In the genomic region with DNA sequence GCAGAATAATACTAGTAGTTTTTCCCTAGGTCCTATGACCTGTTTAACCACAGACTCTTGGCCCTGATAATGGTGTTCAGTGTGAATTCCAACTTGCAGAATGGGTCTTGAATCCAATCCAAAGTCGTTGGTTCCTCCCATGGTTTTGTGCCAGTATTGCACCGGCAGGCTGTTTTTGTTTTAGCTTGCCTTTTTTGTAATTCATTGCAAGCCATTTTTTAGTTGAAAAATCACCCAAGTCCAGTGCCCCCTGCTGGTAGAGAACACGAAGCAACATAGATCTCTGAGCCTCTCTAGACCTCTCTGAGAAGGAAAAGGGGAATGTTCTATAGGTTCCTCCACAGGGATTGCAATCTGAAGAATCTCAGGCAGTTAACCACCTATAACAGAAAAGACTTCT, we compare ENCODE assay signal across 10 mouse cellular contexts. TPM values are rescaled to one million over a fixed set of nuclear protein-coding genes. Genes with fewer than 3 reads are reported as not detected.
DNase-seq lines count a peak whose midpoint lies in the region; ATAC-seq and TF ChIP-seq lines count a peak whose summit lies in the region.
"Had no signal": no experiment of that assay in that cellular context is flagged by ENCODE, and none has a peak within 500 bp of the region (broad histone marks: within the 10 kb centered on the region; RNA-seq: fewer than 3 reads in every experiment).

No protein-coding gene starts in this region.

- in situ Hi-C loops in ES-E14 (cut with MboI; ENCODE audit: low sequenced_read_pairs in 2 of 2, unreplicated experiment in 2 of 2): no loop called here

- no peak overlapping the region for H3K9ac ChIP-seq in hindbrain, embryonic 11.5 days (ENCODE audit: low read depth, low read length)
- H3K9ac ChIP-seq in hindbrain, embryonic 12.5 days: no peak overlapping the region
- no peak overlapping the region for H3K9ac ChIP-seq in ES-E14 (ENCODE audit: insufficient read depth, low read depth, low read length, poor library complexity, severe bottlenecking)
- H3K9ac ChIP-seq: embryonic facial prominence, embryonic 13.5 days had no signal

- intact Hi-C loops in left cerebral cortex, postnatal 4 days (cut with DNase I): no loop called here

- H3K36me3 ChIP-seq in hindbrain, embryonic 11.5 days (ENCODE audit: control insufficient read depth, insufficient read depth, low read length): no peaks in the 10 kb centered on the region
- H3K36me3 ChIP-seq in hindbrain, embryonic 12.5 days: no peaks in the 10 kb centered on the region
- H3K36me3 ChIP-seq in ES-E14 (ENCODE audit: control insufficient read depth, insufficient read depth, low read length, poor library complexity, severe bottlenecking): no peaks in the 10 kb centered on the region
- H3K36me3 ChIP-seq: embryonic facial prominence, embryonic 13.5 days had no signal

- no peak overlapping the region for H3K27ac ChIP-seq in hindbrain, embryonic 11.5 days (ENCODE audit: low read depth, low read length)
- no peak overlapping the region for H3K27ac ChIP-seq in hindbrain, embryonic 12.5 days
- no peak overlapping the region for H3K27ac ChIP-seq in ES-E14 (ENCODE audit: insufficient read depth, low read depth, low read length, poor library complexity, severe bottlenecking)
- H3K27ac ChIP-seq: embryonic facial prominence, embryonic 13.5 days had no signal

- no peak overlapping the region for H3K4me2 ChIP-seq in hindbrain, embryonic 11.5 days (replicated peaks; ENCODE audit: low read depth, low read length)
- H3K4me2 ChIP-seq in hindbrain, embryonic 12.5 days (replicated peaks): no peak overlapping the region
- H3K4me2 ChIP-seq: embryonic facial prominence, embryonic 13.5 days had no signal

- DNase-seq in hindbrain, embryonic 11.5 days (ENCODE audit: low spot score): peak; percentile 43
- DNase-seq in 3T3-L1 (ENCODE audit: low read depth, low spot score) (peak; percentile 57), ES-E14 (ENCODE audit: low read depth, low spot score) (peak; percentile 26)
- peak; percentile 2 for DNase-seq in hindlimb bud, embryonic 11.5 days (ENCODE audit: extremely low spot score, low read depth, low spot score)
- DNase-seq in ovary, adult 18-20 months (ENCODE audit: low spot score): no peak
- DNase-seq in left cerebral cortex, postnatal 4 days: no peak
- DNase-seq in gastrocnemius, postnatal 4 days (ENCODE audit: low spot score in 2 of 2): no peak

- no peak for ATAC-seq in hindbrain, embryonic 11.5 days (ENCODE audit: low FRiP score)
- ATAC-seq in hindbrain, embryonic 12.5 days (ENCODE audit: low FRiP score): no peak

- no peak overlapping the region for H3K4me3 ChIP-seq in hindbrain, embryonic 11.5 days (ENCODE audit: low read depth, low read length)
- H3K4me3 ChIP-seq in hindbrain, embryonic 12.5 days: no peak overlapping the region
- H3K4me3 ChIP-seq in ES-E14 (ENCODE audit: insufficient read depth in 1 of 2, low read depth in 1 of 2, low read length in 2 of 2, poor library complexity in 1 of 2, severe bottlenecking in 1 of 2): no peak overlapping the region
- H3K4me3 ChIP-seq: embryonic facial prominence, embryonic 13.5 days had no signal

- no peaks in the 10 kb centered on the region for H3K4me1 ChIP-seq in hindbrain, embryonic 11.5 days (replicated peaks; ENCODE audit: control insufficient read depth, insufficient read depth, low read length)
- no peaks in the 10 kb centered on the region for H3K4me1 ChIP-seq in hindbrain, embryonic 12.5 days
- H3K4me1 ChIP-seq in ES-E14 (ENCODE audit: control insufficient read depth in 2 of 2, insufficient read depth in 2 of 2, low read length in 2 of 2, poor library complexity in 1 of 2): no peaks in the 10 kb centered on the region
- H3K4me1 ChIP-seq: embryonic facial prominence, embryonic 13.5 days had no signal

- 42% methylated on average over 3 of the region's 3 CpGs for WGBS in hindbrain, embryonic 11.5 days
- 43% methylated on average over 3 of the region's 3 CpGs for WGBS in hindbrain, embryonic 12.5 days

- no peaks in the 10 kb centered on the region for H3K27me3 ChIP-seq in hindbrain, embryonic 11.5 days (ENCODE audit: control insufficient read depth, insufficient read depth, low read length)
- H3K27me3 ChIP-seq in hindbrain, embryonic 12.5 days: no peaks in the 10 kb centered on the region
- H3K27me3 ChIP-seq: embryonic facial prominence, embryonic 13.5 days had no signal

- H3K9me3 ChIP-seq in hindbrain, embryonic 11.5 days (ENCODE audit: control insufficient read depth, low read length): no peaks in the 10 kb centered on the region
- H3K9me3 ChIP-seq in hindbrain, embryonic 12.5 days (replicated peaks): no peaks in the 10 kb centered on the region
- H3K9me3 ChIP-seq in ES-E14 (ENCODE audit: control insufficient read depth, insufficient read depth, low read depth, low read length): no peaks in the 10 kb centered on the region
- H3K9me3 ChIP-seq: embryonic facial prominence, embryonic 13.5 days had no signal

TF ChIP-seq in ES-E14, 5 proteins besides CTCF, POLR2A, EP300 and RAD21:
- TF ChIP-seq MAFK (IDR thresholded peaks at IDR 0.05; ENCODE audit: insufficient read depth, low read depth, low read length): no peak

RNA-seq across cellular contexts. Expression of a gene that starts 17.7 kb away (rescaled TPM):
- not detected in 2 replicates for polyA plus RNA-seq in hindbrain, embryonic 11.5 days (2014; fragmentation: Nextera tagmentation; extraction: Ambion mirVana)
- polyA plus RNA-seq in hindbrain, embryonic 12.5 days (2016; fragmentation: Nextera tagmentation; extraction: Ambion mirVana): not detected in 2 replicates
- total RNA-seq in ES-E14 (2012; rRNA removed): not detected in 2 replicates
- not detected for total RNA-seq in left cerebral cortex, postnatal 4 days (2021)
- total RNA-seq in gastrocnemius, postnatal 4 days (2021): not detected
- total RNA-seq: left cerebral cortex, postnatal 14 days had no signal
- polyA plus RNA-seq: embryonic facial prominence, embryonic 13.5 days had no signal

RNA-seq across cellular contexts. Expression of a gene that starts 39.3 kb away (rescaled TPM):
- polyA plus RNA-seq in hindbrain, embryonic 11.5 days (2014; fragmentation: Nextera tagmentation; extraction: Ambion mirVana): not detected in 2 replicates
- polyA plus RNA-seq in hindbrain, embryonic 12.5 days (2016; fragmentation: Nextera tagmentation; extraction: Ambion mirVana): not detected in 2 replicates
- 0.31 and 0.32 TPM in 2 replicates for total RNA-seq in ES-E14 (2012; rRNA removed)
- total RNA-seq in left cerebral cortex, postnatal 4 days (2021): not detected
- not detected for total RNA-seq in gastrocnemius, postnatal 4 days (2021)
- total RNA-seq: left cerebral cortex, postnatal 14 days had no signal
- polyA plus RNA-seq: embryonic facial prominence, embryonic 13.5 days had no signal

Comparison
In these comparisons a context has a peak if more than half of its experiments do, and no peak if none do; other contexts are left out.
1. DNase-seq: peak in hindbrain, embryonic 11.5 days (single experiment), 3T3-L1 (single experiment), ES-E14 (single experiment) and hindlimb bud, embryonic 11.5 days (single experiment); none in ovary, adult 18-20 months (single experiment), left cerebral cortex, postnatal 4 days (single experiment) and gastrocnemius, postnatal 4 days (0 of 2).